Mouse (Mus musculus) heart, adult 9 months (tissue): ENCODE results near the gene Fli1.

ENCODE experiments used
- DNase-seq, 2 experiments: peaks; one replicate each; pipeline ENCODE4 v3.0.0; 2022; ENCODE audit warnings: low spot score in 2 of 2

Fli1 gene

DNA sequence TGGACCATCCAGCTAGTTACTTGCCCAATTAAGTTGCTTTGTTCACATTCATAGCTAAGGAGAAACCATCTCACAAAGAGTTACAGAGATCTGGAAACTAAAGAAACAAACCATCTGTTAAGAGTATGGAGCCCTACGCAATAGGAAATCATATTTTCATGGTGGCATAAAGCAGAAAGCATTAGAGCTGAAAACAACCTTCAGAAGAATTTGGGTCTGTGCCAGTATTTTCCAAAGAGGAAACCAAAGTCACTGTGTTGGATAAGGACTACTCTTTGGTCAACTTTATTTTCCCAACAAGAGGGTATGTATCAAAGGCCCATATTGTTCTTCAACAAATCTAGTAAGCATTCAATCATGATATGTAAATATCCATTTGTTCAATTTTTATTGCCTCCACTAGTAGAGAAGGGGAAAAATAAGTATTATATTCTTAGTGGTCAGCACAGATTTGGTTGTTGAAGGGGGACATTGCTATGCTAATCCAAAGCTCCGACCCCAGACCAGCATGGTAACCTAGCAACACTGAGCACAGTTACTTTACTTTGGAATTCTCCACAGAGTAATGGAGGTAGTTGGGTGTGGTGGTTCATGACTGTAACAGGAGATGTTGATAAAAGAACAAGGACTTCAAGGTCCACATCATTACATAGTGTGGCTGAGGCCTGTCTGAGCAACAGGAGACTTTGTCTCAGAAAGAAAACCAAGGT is 20.0 kb downstream of the Fli1 start:
- DNase-seq, result no peak

DNA sequence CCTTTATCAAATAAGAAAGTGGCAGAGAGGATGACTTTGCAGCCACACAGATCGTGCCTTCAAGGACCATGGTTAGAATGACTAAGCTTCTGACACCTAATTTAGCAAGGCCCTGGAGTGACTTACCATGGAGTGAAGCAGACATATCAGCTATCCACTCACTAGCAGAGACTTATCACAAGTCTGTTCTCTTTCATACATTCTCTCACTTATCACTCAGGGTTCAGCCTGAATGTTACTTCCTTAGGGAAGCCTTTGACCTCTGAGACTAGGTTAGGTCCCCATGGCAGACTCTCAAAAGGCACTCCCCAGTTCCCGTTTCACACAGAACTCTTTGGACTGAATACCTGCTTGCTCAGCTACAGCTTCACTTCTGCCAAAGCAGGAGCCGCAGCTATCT is 21.3 kb downstream of the Fli1 start:
- DNase-seq, result no peak

DNA sequence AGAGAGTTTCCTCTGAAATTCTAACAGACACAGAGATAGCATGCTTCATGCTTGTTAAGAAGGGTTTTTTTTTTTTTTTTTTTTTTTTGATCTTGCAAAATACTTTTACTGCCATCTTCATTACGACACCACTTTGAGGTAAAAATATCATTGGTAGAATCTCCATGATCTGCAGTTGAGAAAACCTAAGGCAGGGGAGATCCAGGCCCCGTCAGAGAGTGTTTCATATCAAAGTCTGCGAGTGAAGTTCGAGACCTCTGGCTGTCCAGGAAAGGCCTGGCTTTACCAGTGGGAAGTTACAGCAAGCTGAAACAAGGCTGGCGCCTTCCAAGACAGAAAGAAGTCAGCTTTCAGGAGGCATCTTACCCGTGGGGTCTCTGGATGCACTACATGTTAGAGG is 21.8 kb downstream of the Fli1 start:
- no peak for DNase-seq

DNA sequence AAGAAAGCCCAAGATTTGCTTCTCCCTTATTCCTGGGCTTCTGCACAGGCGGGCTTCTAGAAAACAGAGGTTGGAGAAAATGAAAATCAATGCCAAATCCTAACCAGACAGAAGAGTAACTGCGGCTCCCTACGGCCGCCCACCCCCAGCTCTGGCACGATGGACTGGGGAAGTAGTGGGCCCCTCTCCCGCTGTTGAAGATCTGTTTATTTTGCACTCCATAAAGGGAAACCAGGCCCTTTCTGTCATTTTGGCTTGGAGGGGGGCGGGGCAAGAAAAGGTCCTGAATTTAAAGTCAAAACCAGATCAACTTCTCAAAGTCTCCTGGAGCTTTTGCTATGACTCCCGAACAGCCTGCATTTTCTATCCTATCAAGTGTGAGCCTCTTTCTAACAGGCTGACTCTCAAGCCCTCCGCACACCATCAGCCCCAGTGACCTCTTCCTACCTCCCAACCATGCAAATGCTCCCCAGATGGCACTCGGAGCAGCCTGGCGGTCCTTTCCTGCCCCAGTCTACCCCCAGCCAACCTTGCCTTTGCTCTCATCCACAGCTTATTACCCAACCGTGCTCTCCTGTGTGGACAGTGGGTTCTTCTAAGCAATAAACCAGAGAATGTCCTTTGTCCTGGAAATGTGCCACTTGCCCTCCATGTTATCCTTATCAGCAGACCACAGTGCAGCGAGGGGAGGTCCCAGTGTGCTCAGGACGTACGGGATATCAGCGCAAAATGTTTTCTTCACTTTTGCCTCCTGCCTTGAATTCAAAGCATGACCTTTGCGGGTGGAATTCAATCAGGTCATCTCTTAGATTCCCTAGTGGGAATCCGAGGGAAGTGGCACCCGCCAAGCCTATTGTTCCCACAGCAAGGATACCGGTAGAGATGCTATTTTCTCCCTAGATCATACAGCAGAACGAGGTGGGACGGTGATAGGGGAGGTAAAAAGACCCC is 23.3 kb downstream of the Fli1 start:
- DNase-seq, result peak; percentile 64 to 80

DNA sequence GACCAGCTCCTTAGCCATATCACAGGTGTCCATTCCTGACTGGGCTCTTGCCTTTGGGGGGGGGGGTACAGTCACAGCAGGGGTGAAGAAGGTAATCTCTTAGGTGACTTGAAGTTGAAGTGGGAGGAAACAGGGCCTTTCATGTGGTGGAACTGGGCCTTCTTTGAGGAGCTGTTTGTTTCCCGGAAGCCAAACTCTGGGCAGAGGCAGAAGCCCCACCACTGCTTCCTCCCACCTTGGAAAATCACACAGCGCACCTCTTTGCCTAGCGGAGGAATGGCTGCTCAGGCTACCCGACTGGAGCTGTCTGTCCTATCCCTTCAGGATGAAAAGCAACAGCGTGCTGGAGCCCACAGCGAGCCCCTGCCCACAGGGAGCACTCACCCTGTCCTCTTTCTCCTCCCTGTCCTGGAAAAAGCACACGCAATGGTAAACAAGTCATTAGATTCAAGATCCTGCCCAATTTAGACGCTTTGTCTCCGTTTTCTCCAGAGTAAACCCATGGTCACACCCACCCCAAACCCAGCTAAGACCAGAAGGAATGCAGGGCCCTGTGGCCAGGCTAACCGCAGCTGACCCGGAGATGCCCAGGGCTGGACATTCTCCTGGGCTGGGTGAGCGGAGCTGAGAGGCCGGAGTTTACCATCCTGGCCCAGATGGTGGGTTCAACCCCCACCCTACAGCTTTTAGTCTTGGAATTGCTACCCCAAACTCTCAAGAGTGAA is 24.1 kb downstream of the Fli1 start:
- DNase-seq, result no peak

DNA sequence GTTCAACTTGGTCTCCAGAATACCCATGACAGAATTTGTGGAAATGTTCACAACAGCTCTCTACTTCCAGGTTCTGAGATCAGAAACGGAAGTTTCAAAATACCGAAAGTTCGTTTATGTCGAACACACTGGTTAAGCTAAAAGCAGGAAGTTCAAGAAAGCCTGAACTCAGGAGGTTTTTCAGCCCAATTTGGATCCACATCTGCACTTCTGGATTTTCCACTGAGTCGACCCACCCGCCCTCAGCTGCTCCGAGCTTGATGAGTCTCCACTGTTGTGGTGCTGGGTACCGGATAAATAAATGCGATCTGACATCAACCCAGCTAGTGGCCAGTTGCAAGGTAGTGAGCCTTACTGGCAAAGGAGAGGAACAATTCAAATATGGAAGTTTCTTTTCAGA is 26.0 kb downstream of the Fli1 start:
- DNase-seq, result peak; percentile 67 to 80

DNA sequence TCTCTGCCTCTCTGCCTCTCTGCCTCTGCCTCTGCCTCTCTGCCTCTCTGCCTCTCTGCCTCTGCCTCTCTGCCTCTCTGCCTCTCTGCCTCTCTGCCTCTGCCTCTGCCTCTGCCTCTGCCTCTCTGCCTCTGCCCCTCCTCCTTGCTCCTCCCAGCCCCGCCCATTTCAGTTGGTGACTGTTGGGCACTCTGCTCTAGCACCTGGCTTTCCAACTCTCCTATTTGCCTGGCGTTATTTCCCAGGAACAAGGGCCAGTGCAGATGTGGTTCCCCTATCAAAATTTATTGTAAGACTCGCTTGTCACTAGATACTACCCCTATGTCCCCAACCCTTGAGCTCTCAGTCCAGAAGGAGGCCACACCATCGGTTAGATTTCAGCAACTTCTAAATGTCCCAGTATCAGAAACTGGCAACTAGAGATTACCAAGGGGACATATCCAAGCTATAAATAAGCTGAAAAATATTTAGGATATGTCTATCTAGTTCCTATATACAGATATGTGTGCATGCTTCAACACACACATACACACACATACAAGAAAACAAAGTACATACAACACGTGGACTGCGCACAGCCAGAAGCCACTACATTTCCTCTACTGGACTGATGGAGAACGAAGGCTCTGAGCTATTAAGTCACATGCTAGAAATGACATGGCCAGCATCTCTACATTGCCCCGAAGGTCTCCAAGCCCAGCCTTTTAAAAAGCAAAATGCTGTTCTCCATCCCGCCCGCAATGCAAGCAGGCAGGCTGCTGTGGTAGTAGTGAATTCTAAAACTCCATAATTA is 26.6 kb downstream of the Fli1 start:
- no peak for DNase-seq

DNA sequence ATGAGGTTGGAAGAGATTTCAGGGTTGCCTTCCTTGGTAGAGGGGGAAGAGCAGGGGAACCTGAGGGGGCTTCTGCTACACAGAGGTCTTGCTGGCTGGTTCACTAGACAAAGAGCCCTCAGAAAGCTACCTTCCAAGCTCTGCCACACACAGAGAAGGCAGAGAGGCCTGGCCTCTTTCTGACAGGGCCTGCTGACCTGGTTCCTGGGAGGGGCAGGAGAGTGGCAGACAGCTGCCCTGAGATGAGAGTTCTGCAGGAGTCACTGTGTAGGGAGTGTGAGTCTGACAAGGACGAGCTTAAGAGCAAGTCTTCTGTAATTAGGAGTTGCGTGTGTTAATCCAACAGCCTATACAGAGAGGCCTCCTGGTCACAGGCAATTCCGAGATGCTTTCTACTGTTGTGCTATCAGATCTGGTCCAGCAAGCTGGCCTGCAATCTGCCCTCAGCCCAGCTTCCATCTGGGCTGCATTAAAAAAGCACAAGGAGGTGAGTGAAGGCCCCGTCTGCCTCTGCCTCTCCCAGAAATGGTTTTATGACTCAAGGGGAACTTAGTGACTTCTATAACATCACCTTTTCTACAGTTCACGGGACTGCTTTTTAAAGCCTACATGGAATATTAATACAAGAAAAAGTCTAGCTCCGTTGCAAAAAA is 28.1 kb downstream of the Fli1 start:
- no peak for DNase-seq

DNA sequence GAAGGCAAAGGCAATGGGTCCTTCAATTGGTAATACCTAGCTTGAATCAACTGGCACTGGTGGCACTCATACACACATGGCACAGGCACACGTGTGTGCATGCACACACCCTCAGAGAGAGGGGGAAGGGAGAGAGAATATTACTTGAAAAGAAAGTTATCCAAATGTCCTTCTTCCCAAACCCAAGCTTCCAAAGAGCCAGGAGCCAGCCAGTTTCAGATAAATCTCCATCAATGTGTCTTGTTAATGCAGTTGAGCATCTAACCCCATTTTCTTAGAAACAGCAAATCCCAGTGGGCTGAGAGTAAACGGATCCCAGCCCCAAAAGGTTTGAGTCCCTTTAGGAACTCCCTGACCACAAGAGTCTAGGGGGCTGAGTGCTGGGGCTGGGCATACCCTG is 29.2 kb downstream of the Fli1 start:
- DNase-seq, result no peak

DNA sequence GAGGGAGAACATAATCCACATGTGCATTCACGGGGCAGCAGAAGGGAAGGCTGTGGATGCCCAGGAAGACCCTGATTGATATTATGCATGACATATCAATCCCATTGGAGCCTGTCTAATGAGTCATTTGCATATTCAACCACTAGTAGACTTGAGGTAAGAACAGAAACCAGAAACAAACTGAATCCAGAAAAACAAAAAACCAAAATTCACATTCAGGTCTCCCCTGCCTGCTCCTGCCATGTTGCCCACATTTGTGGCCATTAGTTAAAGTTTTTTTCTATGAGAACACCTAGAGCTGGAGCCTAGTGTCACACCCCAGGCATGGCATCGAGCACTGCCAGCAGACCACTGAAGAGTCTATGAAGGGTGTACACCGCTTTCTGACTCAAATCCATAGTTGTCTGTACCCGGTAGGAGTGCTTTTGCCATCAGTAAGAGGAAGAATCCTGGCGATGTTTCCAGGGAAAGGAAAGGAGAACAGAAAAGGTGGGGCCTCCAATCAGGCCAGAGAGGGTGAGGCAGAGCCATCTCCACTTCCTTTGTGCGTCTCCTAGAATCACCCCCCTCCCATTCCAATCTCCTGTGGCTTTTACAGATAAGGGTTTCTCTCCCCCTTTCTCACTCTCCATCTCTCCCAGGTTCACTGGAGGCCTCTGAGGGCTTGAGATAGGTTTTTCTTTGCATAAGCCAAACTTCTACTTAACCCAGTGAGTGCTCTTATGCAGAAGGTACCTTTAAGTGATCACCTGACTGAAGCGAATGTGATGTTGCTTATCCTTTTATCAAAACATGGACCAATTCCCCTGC is 32.0 kb downstream of the Fli1 start:
- no peak for DNase-seq

DNA sequence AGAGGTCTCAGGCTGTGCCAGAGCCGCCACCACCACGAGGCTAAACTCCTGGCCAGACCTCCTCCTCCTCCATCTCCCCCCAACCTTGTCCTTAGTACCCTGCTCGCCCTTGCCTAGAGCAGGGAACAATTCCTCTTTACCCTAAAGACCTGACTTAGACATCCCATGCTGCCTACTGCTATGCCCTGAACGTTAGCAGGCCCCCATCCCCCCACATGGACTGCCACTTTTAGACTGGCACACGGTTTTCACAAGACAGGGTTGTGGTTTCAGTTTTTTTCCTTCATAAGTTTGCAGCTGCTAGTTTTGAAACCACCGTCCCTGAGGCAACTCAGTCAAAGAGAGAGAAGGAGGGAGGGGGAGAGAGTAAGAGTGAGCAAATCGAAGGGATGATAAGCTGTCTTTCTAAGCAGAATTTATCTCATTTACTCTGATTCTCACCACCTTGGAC is 32.9 kb downstream of the Fli1 start:
- no peak for DNase-seq

DNA sequence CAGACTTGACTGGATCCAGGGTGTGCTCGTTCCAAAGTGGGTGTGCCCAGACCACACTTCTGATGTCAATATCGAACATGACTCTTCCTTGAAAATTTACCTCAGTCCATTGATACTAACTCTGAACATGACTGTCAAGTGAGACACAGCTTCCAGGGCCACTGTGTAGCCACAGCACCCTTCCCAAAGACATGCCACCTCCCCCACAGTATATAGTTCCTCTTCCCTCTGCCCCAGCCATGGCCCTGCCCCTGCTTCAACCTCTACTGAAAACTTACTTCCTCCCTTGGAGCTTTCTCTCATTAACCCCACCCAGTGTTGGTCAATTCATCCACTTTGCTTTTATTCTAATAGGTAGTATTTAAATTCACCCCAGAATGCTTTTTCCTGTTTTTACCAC is 34.0 kb downstream of the Fli1 start:
- DNase-seq, result peak; percentile 46 to 73

DNA sequence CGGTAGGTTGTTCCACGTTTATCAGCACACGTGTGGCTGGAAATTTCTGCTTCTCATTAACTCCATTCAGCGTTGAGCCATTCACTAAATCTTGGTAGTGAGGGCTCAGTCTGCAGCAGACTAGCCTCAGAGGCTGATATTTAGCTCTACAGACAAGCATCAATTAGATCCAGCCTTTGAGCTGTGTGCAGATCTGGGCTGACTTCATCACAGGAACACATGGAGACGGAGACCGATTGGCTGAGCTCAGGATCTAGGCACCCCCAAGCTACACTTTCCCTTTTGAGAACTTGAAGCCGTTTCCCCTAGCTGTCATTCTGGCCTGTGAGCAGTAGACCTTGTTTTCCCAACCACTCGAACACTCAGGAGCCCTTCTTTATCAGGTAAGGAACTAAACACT is 34.5 kb downstream of the Fli1 start:
- no peak for DNase-seq

DNA sequence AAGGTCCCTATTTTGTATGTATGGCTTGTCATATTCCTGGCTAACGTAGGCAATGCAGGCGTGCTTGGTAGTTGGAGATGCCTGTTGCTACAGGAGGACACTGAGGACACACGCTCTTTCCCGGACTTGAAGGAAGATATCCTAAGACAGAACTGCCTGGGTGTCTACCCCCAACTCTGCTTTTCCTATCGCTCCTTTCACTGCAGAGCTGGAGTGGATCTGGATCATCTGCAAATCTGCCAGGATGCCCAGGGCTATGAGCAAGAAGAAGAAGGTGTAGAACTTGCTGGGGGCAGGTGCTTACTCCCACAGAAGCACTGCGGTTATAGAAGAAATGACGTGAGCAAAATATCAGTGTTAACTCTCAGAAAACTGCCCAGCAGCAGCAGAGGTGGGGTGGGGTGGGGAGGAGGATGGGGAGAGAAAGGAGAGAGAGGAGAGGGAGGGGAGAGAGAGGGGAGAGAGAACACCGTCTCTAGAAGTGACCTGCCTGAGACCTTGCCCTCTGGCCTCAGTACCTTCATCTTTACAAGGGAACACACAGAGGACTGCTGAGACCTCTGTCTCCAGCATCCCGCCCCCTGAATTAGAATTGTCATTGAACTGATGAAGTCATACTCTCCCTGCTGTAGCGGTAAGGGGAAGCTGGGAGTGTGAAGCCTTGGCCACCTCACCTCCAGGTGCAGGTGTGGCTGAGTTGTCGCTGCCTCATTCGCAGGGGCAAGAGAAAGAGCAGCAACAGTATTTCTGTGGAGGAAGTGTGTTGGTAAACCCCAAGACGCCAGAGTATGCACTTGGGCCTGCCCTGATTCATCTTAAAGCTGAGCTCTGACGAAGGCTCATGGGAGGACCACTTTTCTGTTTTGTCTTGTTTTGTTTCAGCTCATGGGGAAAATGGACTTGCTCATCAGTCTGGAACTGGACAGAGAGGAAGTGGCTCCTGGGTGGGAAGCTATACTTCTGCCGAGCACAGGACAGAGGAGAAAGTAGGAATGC is 35.5 kb downstream of the Fli1 start:
- no peak for DNase-seq

DNA sequence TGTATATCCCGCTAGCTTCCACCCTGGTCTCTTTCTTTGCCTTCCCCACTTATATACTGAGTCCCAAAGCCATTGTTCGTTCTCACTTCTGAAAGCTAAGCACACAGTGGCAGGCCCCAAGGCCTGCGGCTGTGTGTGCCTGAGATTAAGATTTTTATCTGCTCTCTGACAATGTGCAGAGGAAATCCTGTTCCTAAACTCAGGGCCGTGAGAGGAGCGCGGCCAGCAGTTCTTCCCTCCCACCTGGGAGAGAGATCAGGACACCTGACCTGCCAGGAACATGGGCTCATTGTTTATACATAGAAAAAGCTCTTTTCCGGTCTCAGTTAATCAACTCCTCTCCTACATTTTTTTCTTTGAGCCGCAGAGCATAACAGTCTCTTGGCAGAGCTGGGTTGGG is 36.5 kb downstream of the Fli1 start:
- peak; percentile 76 to 90 for DNase-seq

DNA sequence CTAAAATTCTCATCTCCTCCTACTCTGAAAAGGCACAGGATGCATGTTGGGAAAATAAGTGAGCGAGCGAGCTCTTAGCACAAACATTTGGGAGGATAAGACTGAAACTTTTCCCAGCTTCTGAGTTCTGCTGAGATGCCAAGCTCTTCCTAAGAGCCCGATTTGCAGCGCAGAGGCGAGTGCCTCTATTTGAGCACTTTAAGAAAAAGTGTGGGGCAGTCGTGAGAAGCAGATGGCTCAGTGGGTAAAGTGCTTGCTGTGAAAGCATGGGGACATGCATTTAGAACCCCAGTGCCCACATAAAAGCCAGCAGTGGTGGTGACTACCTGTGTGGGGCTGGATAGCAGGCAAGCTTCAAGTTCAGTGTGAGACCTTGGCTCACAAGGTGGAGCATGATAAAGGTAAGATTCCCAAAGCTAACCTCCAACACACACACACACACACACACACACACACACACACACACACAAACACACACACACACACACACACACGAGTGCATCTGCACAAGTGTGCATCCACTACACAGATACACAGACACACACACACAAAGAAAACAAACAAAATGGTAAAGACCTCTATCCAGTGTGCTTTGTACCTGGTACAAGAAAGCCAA is 37.1 kb downstream of the Fli1 start:
- DNase-seq, result no peak

DNA sequence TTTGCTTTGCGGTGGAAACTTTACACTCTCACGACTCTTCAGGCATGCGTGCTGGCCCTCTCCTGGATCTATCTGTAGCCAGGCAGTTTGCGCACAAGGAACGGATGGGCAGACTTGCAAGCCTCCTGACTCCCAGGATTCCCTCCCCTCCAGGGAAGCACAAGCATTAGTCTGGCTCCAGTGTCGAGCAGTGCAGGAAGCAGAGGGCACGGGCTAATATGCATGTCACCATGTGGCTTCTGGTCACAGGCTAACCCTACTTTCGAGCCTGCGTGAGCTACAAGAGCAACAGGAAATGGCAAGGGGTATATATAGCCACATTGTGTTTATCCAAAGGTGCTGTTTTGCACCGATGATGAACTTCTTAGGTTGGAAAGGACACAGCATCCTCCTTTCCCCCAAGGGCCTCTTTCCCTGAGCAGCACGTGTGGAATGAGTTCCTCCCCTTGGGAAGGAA is 38.6 kb downstream of the Fli1 start:
- peak; percentile 60 to 86 for DNase-seq

DNA sequence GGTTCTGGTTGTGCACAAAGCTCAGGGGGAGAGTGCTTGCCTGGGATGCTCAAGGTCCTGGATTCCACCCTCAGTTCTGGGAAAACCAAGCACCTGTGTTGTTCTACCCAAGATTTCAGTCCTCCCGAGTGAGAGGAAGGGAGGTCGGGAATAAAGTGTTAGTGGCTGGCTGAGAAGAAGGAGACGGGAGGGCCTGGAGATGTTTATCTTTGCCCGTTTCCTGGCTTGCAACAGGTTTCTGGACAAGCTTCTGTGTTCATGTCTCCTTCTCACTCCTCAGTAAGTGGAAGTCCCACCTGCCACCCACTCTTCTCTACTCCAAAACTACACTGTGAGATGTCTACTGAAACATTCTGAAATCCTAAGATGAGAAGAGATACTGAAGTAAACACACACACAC is 39.2 kb downstream of the Fli1 start:
- no peak for DNase-seq
